Mouse (Mus musculus): ENCODE results near the gene Ptcd3.
A peak's percentile ranks its signal among the peaks of the same experiment; 100 is the strongest.
"Not testable (repeated sequence)": the region's sequence is repeated elsewhere in the genome, so short reads cannot be mapped to it uniquely, and the experiment has no call there.

Ptcd3 gene

GRCm38 (mm10) chr6:71908481-71909381 is at the start of gene Ptcd3, which contains the start of gene Polr1a:
TSS of gene Ptcd3 (minus strand) at chr6:71908750.
TSS of gene Polr1a (plus strand) at chr6:71909053.
- DNase-seq: peak; percentile 90

- DNase-seq: no peak
Measured at GRCm38 (mm10) chr6:71951192-71951591, 42.6 kb upstream of the Ptcd3 start.

- no peak for DNase-seq
Measured at GRCm38 (mm10) chr6:71950592-71950991, 42.0 kb upstream of the Ptcd3 start.

- DNase-seq: no peak
Measured at GRCm38 (mm10) chr6:71949721-71950120, 41.2 kb upstream of the Ptcd3 start.

GRCm38 (mm10) chr6:71946121-71946520 is 37.6 kb upstream of the Ptcd3 start:
- DNase-seq: no peak

GRCm38 (mm10) chr6:71945101-71945500 is 36.6 kb upstream of the Ptcd3 start:
- no peak for DNase-seq

GRCm38 (mm10) chr6:71940912-71941311 is 32.4 kb upstream of the Ptcd3 start:
- DNase-seq: no peak

GRCm38 (mm10) chr6:71935737-71936136 is 27.2 kb upstream of the Ptcd3 start:
- DNase-seq: no peak

GRCm38 (mm10) chr6:71934081-71934556 is 25.6 kb upstream of the Ptcd3 start:
- peak; percentile 20 for DNase-seq

- DNase-seq: no peak
Measured at GRCm38 (mm10) chr6:71932347-71932746, 23.8 kb upstream of the Ptcd3 start.

- no peak for DNase-seq
Measured at GRCm38 (mm10) chr6:71930830-71931437, 22.4 kb upstream of the Ptcd3 start.

GRCm38 (mm10) chr6:71930053-71930452 is 21.5 kb upstream of the Ptcd3 start:
- DNase-seq: no peak

GRCm38 (mm10) chr6:71927911-71928310 is 19.4 kb upstream of the Ptcd3 start:
- DNase-seq: peak; percentile 61

GRCm38 (mm10) chr6:71925233-71925632 is 16.7 kb upstream of the Ptcd3 start:
- not testable (repeated sequence) for DNase-seq

GRCm38 (mm10) chr6:71920752-71921151 is 12.2 kb upstream of the Ptcd3 start:
- no peak for DNase-seq

- no peak for DNase-seq
Measured at GRCm38 (mm10) chr6:71911686-71912450, 3.3 kb upstream of the Ptcd3 start.

- no peak for DNase-seq
Measured at GRCm38 (mm10) chr6:71909840-71910239, 1.3 kb upstream of the Ptcd3 start.

- DNase-seq: no peak
Measured at GRCm38 (mm10) chr6:71909384-71909783, 834 bp upstream of the Ptcd3 start.

GRCm38 (mm10) chr6:71907702-71908235 is 781 bp downstream of the Ptcd3 start:
- DNase-seq: no peak

GRCm38 (mm10) chr6:71893263-71893662 is 15.3 kb downstream of the Ptcd3 start:
- DNase-seq: no peak

- DNase-seq: no peak
Measured at GRCm38 (mm10) chr6:71877965-71878760, 30.4 kb downstream of the Ptcd3 start.

GRCm38 (mm10) chr6:71871396-71871795 is 37.2 kb downstream of the Ptcd3 start:
- no peak for DNase-seq
